Mouse (Mus musculus) stomach, embryonic 14.5 days (tissue): ENCODE measurements at regions not wholly inside any gene's neighbourhood (a gene's known extent, or its start where the extent isn't known, plus 50 kb on each side); places are given as distances from the start of the nearest gene placed in this dataset.

ENCODE experiments used
- ATAC-seq: fragments of 200-750 bp; cut with Nextera tagmentation; 2 replicates; pipeline ENCODE4 v1.8.0; 2017; ENCODE audit warnings: low read depth, moderate TSS enrichment; ENCODE audit not compliant: insufficient number of reproducible peaks, insufficient read depth, low FRiP score
- H3K27ac ChIP-seq: fragments of 300-500 bp; sonication (generic); 2 replicates; pipeline ENCODE4 v1.5.1; 2014; ENCODE audit warnings: mild to moderate bottlenecking, low read length, moderate library complexity, mixed read lengths
- H3K27me3 ChIP-seq: fragments of 300-500 bp; sonication (generic); 2 replicates; pipeline ENCODE4 v1.6.1; 2014; ENCODE audit warnings: low read length, control low read depth, mixed read lengths; ENCODE audit not compliant: control insufficient read depth, insufficient read depth
- H3K36me3 ChIP-seq: fragments of 300-500 bp; sonication (generic); 2 replicates; pipeline ENCODE4 v1.6.1; 2014; ENCODE audit warnings: mild to moderate bottlenecking, control low read depth, low read length, moderate library complexity, mixed read lengths; ENCODE audit not compliant: control insufficient read depth, insufficient read depth
- H3K4me1 ChIP-seq: fragments of 300-500 bp; sonication (generic); 2 replicates; pipeline ENCODE4 v1.6.1; 2014; ENCODE audit warnings: low read length, control low read depth, mixed read lengths; ENCODE audit not compliant: control insufficient read depth, insufficient read depth
- H3K4me2 ChIP-seq: fragments of 300-500 bp; sonication (generic); replicated peaks from 2 replicates; pipeline ENCODE4 v1.6.1; 2014; ENCODE audit warnings: low read depth, low read length, control low read depth
- H3K4me3 ChIP-seq: fragments of 300-500 bp; sonication (generic); 2 replicates; pipeline ENCODE4 v1.5.1; 2014; ENCODE audit warnings: low read depth, low read length, control low read depth
- H3K9ac ChIP-seq: fragments of 300-500 bp; sonication (generic); replicated peaks from 2 replicates; pipeline ENCODE4 v1.6.1; 2014; ENCODE audit warnings: low read depth, mild to moderate bottlenecking, control low read depth, low read length, moderate library complexity, mixed read lengths
- H3K9me3 ChIP-seq: fragments of 300-500 bp; sonication (generic); 2 replicates; pipeline ENCODE4 v1.6.1; 2016; ENCODE audit warnings: low read depth, low read length, control low read depth; ENCODE audit not compliant: control insufficient read depth
- WGBS: fragments of 180-500 bp; shearing (Covaris S2); extraction: QIAGEN DNeasy Blood & Tissue Kit; methylation state at CpG from one replicate; pipeline ENCODE4 v1.1.7; 2014; 5-methylcytosine and 5-hydroxymethylcytosine counted together

GRCm38 (mm10) chr3:51024655-51025054 is 199.6 kb upstream of the Noct start:
- Histone ChIP-seq H3K4me1 (no peaks in the 10 kb centered on the region), H3K27ac (no peak overlapping the region), H3K9me3 (no peaks in the 10 kb centered on the region), H3K4me2 (no peak overlapping the region), H3K36me3 (no peaks in the 10 kb centered on the region), H3K27me3 (no peaks in the 10 kb centered on the region), H3K4me3 (no peak overlapping the region), H3K9ac (no peak overlapping the region)
- ATAC-seq = no peak
- WGBS = 61% methylated on average over 6 of the region's 6 CpGs

- Histone ChIP-seq H3K4me3 (no peak overlapping the region), H3K27me3 (no peaks in the 10 kb centered on the region), H3K27ac (no peak overlapping the region), H3K9me3 (no peaks in the 10 kb centered on the region), H3K4me1 (no peaks in the 10 kb centered on the region), H3K36me3 (no peaks in the 10 kb centered on the region), H3K4me2 (no peak overlapping the region), H3K9ac (no peak overlapping the region)
- ATAC-seq = no peak
- WGBS = 72% methylated on average over 8 of the region's 8 CpGs
Measured at GRCm38 (mm10) chr3:51031821-51032220, 192.4 kb upstream of the Noct start.

- Histone ChIP-seq H3K9ac (no peak overlapping the region), H3K27me3 (no peaks in the 10 kb centered on the region), H3K36me3 (no peaks in the 10 kb centered on the region), H3K4me1 (no peaks in the 10 kb centered on the region), H3K4me2 (no peak overlapping the region), H3K27ac (no peak overlapping the region), H3K9me3 (no peaks in the 10 kb centered on the region), H3K4me3 (no peak overlapping the region)
- WGBS = 71% methylated on average over 2 of the region's 2 CpGs
- no peak for ATAC-seq
Measured at GRCm38 (mm10) chr3:51033292-51033691, 191.0 kb upstream of the Noct start.

GRCm38 (mm10) chr3:51036700-51037306 is 187.4 kb upstream of the Noct start:
- Histone ChIP-seq H3K9me3 (no peaks in the 10 kb centered on the region), H3K9ac (no peak overlapping the region), H3K27ac (no peak overlapping the region), H3K4me3 (no peak overlapping the region), H3K36me3 (no peaks in the 10 kb centered on the region), H3K27me3 (no peaks in the 10 kb centered on the region), H3K4me2 (no peak overlapping the region), H3K4me1 (no peaks in the 10 kb centered on the region)
- ATAC-seq = no peak
- 28% methylated on average over 17 of the region's 17 CpGs for WGBS

GRCm38 (mm10) chr3:51042223-51042846 is 181.9 kb upstream of the Noct start:
- Histone ChIP-seq H3K4me1 (no peaks in the 10 kb centered on the region), H3K4me3 (no peak overlapping the region), H3K9me3 (no peaks in the 10 kb centered on the region), H3K4me2 (peak overlapping the region; percentile 15; the same call in 1 of the 2 replicates), H3K27me3 (no peaks in the 10 kb centered on the region), H3K27ac (no peak overlapping the region), H3K36me3 (no peaks in the 10 kb centered on the region), H3K9ac (no peak overlapping the region)
- 34% methylated on average over 17 of the region's 17 CpGs for WGBS
- ATAC-seq = 0 out of 2 replicates have a peak, but pooled peaks have one; percentile 33

GRCm38 (mm10) chr3:51048739-51049138 is 175.5 kb upstream of the Noct start:
- no peak overlapping the region for H3K4me3 ChIP-seq
- no peak overlapping the region for H3K27ac ChIP-seq
- WGBS = 95% methylated on average over 3 of the region's 3 CpGs
- no peaks in the 10 kb centered on the region for H3K4me1 ChIP-seq
- no peaks in the 10 kb centered on the region for H3K27me3 ChIP-seq
- no peak for ATAC-seq
- no peak overlapping the region for H3K4me2 ChIP-seq
- peaks cover 6% of the 10 kb centered on the region; the same call in 1 of the 2 replicates for H3K9me3 ChIP-seq
- no peaks in the 10 kb centered on the region for H3K36me3 ChIP-seq
- no peak overlapping the region for H3K9ac ChIP-seq

GRCm38 (mm10) chr3:51050156-51050555 is 174.1 kb upstream of the Noct start:
- Histone ChIP-seq H3K27me3 (no peaks in the 10 kb centered on the region), H3K9ac (no peak overlapping the region), H3K27ac (no peak overlapping the region), H3K36me3 (no peaks in the 10 kb centered on the region), H3K4me3 (no peak overlapping the region), H3K9me3 (peaks cover 6% of the 10 kb centered on the region; the same call in 1 of the 2 replicates), H3K4me2 (no peak overlapping the region), H3K4me1 (no peaks in the 10 kb centered on the region)
- WGBS = 92% methylated on average over 1 of the region's 1 CpGs
- ATAC-seq = no peak

- Histone ChIP-seq H3K9me3 (peaks cover 1% of the 10 kb centered on the region; the same call in 1 of the 2 replicates), H3K4me3 (no peak overlapping the region), H3K4me2 (no peak overlapping the region), H3K4me1 (no peaks in the 10 kb centered on the region), H3K27ac (no peak overlapping the region), H3K9ac (no peak overlapping the region), H3K27me3 (no peaks in the 10 kb centered on the region), H3K36me3 (no peaks in the 10 kb centered on the region)
- 64% methylated on average over 8 of the region's 8 CpGs for WGBS
- ATAC-seq = no peak
Measured at GRCm38 (mm10) chr3:51055004-51055403, 169.2 kb upstream of the Noct start.

- no peak for ATAC-seq
- H3K9me3 ChIP-seq = no peaks in the 10 kb centered on the region
- no peaks in the 10 kb centered on the region for H3K36me3 ChIP-seq
- peaks cover 4% of the 10 kb centered on the region; the same call in 1 of the 2 replicates for H3K4me1 ChIP-seq
- WGBS = 27% methylated on average over 4 of the region's 4 CpGs
- no peaks in the 10 kb centered on the region for H3K27me3 ChIP-seq
- no peak overlapping the region for H3K9ac ChIP-seq
- no peak overlapping the region for H3K4me2 ChIP-seq
- no peak overlapping the region for H3K4me3 ChIP-seq
- no peak overlapping the region for H3K27ac ChIP-seq
Measured at GRCm38 (mm10) chr3:51064201-51064600, 160.0 kb upstream of the Noct start.
